Mouse (Mus musculus) mesoderm, embryonic 11.5 days (tissue): Measurements from ENCODE around the gene Rnaseh1.

Experiments
- DNase-seq: peaks from one replicate; pipeline ENCODE4 v3.0.0-alpha.2; 2012; ENCODE audit warnings: low read depth, low spot score

Rnaseh1 gene

GRCm38 (mm10) chr12:28649141-28650110 lies at the start of gene Rnaseh1:
Gene Rnaseh1, plus strand, starts transcription at chr12:28649602.
- DNase-seq: peak; percentile 91

- DNase-seq: no peak
Observed at GRCm38 (mm10) chr12:28602259-28602658, 47.1 kb upstream of the Rnaseh1 start.

- no peak for DNase-seq
Observed at GRCm38 (mm10) chr12:28603494-28603893, 45.9 kb upstream of the Rnaseh1 start.

GRCm38 (mm10) chr12:28607546-28608305 lies 41.7 kb upstream of the Rnaseh1 start:
- DNase-seq: no peak

GRCm38 (mm10) chr12:28612391-28612790 lies 37.0 kb upstream of the Rnaseh1 start:
- no peak for DNase-seq

- DNase-seq: no peak
Observed at GRCm38 (mm10) chr12:28614401-28614800, 35.0 kb upstream of the Rnaseh1 start.

- DNase-seq: no peak
Observed at GRCm38 (mm10) chr12:28617297-28617696, 32.1 kb upstream of the Rnaseh1 start.

GRCm38 (mm10) chr12:28621451-28622166 lies 27.8 kb upstream of the Rnaseh1 start:
- no peak for DNase-seq

GRCm38 (mm10) chr12:28622167-28622532 lies 27.3 kb upstream of the Rnaseh1 start:
- DNase-seq: no peak

- no peak for DNase-seq
Observed at GRCm38 (mm10) chr12:28622641-28623040, 26.8 kb upstream of the Rnaseh1 start.

GRCm38 (mm10) chr12:28623195-28623594 lies 26.2 kb upstream of the Rnaseh1 start, which contains the start of gene Colec11:
Gene Colec11, minus strand, starts transcription at chr12:28623377.
- no peak for DNase-seq

GRCm38 (mm10) chr12:28624251-28624650 lies 25.2 kb upstream of the Rnaseh1 start:
- DNase-seq: no peak

- no peak for DNase-seq
Observed at GRCm38 (mm10) chr12:28625407-28625806, 24.0 kb upstream of the Rnaseh1 start.

- DNase-seq: no peak
Observed at GRCm38 (mm10) chr12:28627092-28627491, 22.3 kb upstream of the Rnaseh1 start.

- DNase-seq: no peak
Observed at GRCm38 (mm10) chr12:28628436-28628835, 21.0 kb upstream of the Rnaseh1 start.

- DNase-seq: no peak
Observed at GRCm38 (mm10) chr12:28635058-28635534, 14.3 kb upstream of the Rnaseh1 start.

GRCm38 (mm10) chr12:28635535-28636476 lies 13.6 kb upstream of the Rnaseh1 start, which contains the start of gene Rps7:
Gene Rps7, minus strand, starts transcription at chr12:28635953.
- peak; percentile 96 for DNase-seq

- DNase-seq: no peak
Observed at GRCm38 (mm10) chr12:28636543-28636942, 12.9 kb upstream of the Rnaseh1 start.

- DNase-seq: no peak
Observed at GRCm38 (mm10) chr12:28638778-28639177, 10.6 kb upstream of the Rnaseh1 start.

- no peak for DNase-seq
Observed at GRCm38 (mm10) chr12:28662628-28663027, 13.2 kb downstream of the Rnaseh1 start.
